Mouse (Mus musculus): Measurements from ENCODE around the gene Sema3g.

GRCm38 (mm10) chr14:31271121-31271520 lies 53.5 kb downstream of the Sema3g start:
- TF ChIP-seq CTCF (IDR thresholded peaks at IDR 0.05; ENCODE audit: low read depth): no peak
- no peak for TF ChIP-seq EP300 (IDR thresholded peaks at IDR 0.05; ENCODE audit: low read depth)

Measured in heart, postnatal 0 days (tissue).